Mouse (Mus musculus) heart, embryonic 15.5 days (tissue): ENCODE measurements around the gene Cox6a1. TPM values are rescaled to one million over a fixed set of nuclear protein-coding genes. Genes with fewer than 3 reads are reported as not detected.

ENCODE experiments used
- ATAC-seq: fragments of 200-750 bp; cut with Nextera tagmentation; replicated peaks from 2 replicates; pipeline ENCODE4 v1.8.0; 2017; ENCODE audit warnings: low read depth, moderate TSS enrichment; ENCODE audit not compliant: insufficient number of reproducible peaks, insufficient read depth, low FRiP score
- H3K27ac ChIP-seq: fragments of 300-500 bp; sonication (generic); 2 replicates; pipeline ENCODE4 v1.5.1; 2015; ENCODE audit warnings: mild to moderate bottlenecking, inconsistent platforms
- H3K27me3 ChIP-seq: fragments of 300-500 bp; sonication (generic); 2 replicates; pipeline ENCODE4 v1.6.1; 2015; ENCODE audit warnings: inconsistent platforms
- H3K36me3 ChIP-seq: fragments of 300-500 bp; sonication (generic); 2 replicates; pipeline ENCODE4 v1.6.1; 2015; ENCODE audit warnings: mild to moderate bottlenecking, inconsistent platforms
- H3K4me1 ChIP-seq: fragments of 300-500 bp; sonication (generic); replicated peaks from 2 replicates; pipeline ENCODE4 v1.6.1; 2015; ENCODE audit warnings: inconsistent platforms
- H3K4me2 ChIP-seq: fragments of 300-500 bp; sonication (generic); 2 replicates; pipeline ENCODE4 v1.6.1; 2015; ENCODE audit warnings: inconsistent platforms, mild to moderate bottlenecking, moderate library complexity
- H3K4me3 ChIP-seq: fragments of 300-500 bp; sonication (generic); 2 replicates; pipeline ENCODE4 v1.5.1; 2015; ENCODE audit warnings: mild to moderate bottlenecking, inconsistent platforms
- H3K9ac ChIP-seq: fragments of 300-500 bp; sonication (generic); 2 replicates; pipeline ENCODE4 v1.6.1; 2015; ENCODE audit warnings: mild to moderate bottlenecking, inconsistent platforms
- H3K9me3 ChIP-seq: fragments of 300-500 bp; sonication (generic); replicated peaks from 2 replicates; pipeline ENCODE4 v1.6.1; 2016; ENCODE audit warnings: inconsistent platforms
- WGBS: fragments of 180-500 bp; shearing (Covaris S2); methylation state at CpG from one replicate; pipeline ENCODE4 v1.1.7; 2015; ENCODE audit warnings: mixed read lengths; 5-methylcytosine and 5-hydroxymethylcytosine counted together
- polyA plus RNA-seq: library from polyadenylated mRNA; unstranded; fragments of >200 nt; fragmentation: Nextera tagmentation; extraction: Ambion mirVana; gene quantifications from 2 replicates; pipeline ENCODE4 v1.2.1, GENCODE M21; 2015

Cox6a1 gene
- polyA plus RNA-seq, 1 experiment from 2014 or later, result 1,479 TPM

DNA sequence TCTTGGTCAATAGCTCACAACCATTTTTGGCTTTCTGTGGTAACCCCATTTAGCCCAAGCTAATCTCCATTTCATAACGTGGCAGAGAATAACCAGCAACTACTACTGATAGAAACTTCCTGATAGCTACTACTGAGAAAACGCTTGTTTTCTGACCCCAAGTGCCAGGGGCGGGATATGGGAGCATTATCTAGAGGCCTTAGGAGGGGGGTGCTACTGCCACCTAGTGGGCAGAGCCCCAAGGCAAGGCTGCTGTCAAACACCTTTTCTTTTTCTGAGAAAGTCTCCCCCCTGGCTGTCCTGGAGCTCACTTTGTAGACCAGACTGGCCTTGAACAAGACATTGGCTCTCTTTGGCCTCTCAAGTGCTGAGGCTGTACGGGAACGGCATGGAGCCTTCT lies 1.2 kb downstream of the Cox6a1 start:
- under 1% methylated on average over 5 of the region's 5 CpGs for WGBS
- Histone ChIP-seq H3K4me3 (peak overlapping the region; percentile 84), H3K9ac (peak overlapping the region; percentile 88), H3K4me1 (peaks cover 20% of the 10 kb centered on the region), H3K27me3 (no peaks in the 10 kb centered on the region), H3K4me2 (peak overlapping the region; percentile 85), H3K27ac (peak overlapping the region; percentile 72), H3K9me3 (no peaks in the 10 kb centered on the region), H3K36me3 (peaks cover 43% of the 10 kb centered on the region)
- ATAC-seq, result no peak; the same call in 1 of the 2 replicates

DNA sequence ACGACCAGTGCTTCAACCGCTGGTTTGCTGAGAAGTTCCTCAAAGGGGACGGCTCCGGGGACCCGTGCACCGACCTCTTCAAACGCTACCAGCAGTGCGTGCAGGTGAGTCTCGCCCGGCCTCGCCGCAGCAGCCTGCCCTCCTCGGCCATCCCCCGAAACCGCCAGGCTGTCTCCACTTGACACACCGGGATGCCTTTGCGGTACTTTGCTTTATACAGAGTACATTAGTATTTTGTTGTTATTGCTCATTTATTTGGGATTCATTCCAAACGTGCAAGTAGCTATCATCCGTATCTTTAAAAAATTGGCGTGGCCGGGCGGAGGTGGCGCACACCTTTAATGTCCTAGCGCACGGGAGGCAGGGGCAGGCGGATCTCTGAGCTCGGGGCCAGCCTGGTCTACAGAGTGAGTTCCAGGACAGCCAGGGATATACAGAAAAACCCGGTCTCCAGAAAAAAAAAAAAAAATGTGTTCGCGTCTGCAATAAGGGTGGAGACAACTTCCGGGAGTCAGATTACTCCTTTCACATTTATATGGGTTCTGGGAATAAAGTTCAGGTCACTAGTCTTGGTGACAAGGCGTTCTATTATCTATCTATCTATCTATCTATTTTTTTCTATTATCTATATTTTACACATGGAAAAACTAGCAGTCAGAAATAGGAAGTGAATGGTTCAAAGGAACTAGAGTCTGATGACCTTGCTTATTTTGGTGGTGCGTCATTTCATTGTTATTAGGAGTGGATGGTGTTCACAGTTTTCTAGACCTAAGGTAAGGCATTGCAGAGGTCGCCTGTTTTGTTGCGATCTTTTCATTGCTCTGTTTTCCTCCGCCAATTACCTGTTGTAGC lies 7.2 kb downstream of the Cox6a1 start:
- peaks cover 43% of the 10 kb centered on the region for H3K36me3 ChIP-seq
- peak overlapping the region; percentile 78 for H3K27ac ChIP-seq
- ATAC-seq, result peak; percentile 48

DNA sequence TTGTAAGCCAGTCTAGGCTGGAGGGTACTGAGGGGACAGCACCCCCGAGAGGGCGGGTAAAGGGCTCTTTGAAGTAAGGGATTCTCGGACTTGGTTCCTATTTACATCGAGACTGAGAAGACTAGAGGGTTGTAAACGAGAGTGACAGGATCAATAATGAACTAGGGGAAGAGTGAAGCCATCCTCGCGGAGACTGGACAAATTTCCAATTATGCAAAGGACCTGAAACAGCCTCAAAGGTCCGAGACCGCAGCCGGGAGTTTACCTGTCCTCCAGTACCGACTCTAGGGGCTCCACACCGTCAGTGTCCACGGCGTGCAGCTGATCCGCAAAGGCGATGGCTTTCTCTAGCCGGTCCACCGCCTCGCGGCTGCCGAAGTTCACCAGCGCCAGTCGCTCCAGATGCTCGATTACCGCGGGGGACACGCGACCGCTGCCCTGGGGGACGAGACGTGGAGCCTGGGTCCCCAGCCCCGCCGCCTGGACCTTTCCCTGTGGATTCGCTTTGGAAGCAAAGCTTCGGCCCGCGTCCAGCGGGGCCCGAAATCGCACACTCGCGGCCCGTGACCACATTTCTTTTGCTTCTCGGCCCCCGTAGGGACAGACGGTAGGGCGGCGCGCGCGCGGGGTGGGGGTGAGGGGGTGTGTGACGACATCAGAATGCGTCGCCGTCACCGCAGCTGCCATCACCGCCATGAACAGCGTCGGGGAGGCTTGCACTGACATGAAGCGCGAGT lies 8.0 kb downstream of the Cox6a1 start, which contains the start of the genes Gatc and Triap1:
Gene Gatc (minus strand): TSS at position 602 of the 737 bp plus-strand sequence.
Gene Triap1 (plus strand): TSS at position 649 of the 737 bp plus-strand sequence.
- H3K4me3 ChIP-seq, result peak within 1 kb of the TSS; percentile 90
- H3K9me3 ChIP-seq, result no peaks in the 10 kb centered on the region
- under 1% methylated on average over 62 of the region's 62 CpGs for WGBS
- H3K27me3 ChIP-seq, result no peaks in the 10 kb centered on the region
- peak within 1 kb of the TSS; percentile 89 for H3K9ac ChIP-seq
- peaks cover 28% of the 10 kb centered on the region for H3K4me1 ChIP-seq
- peak within 1 kb of the TSS; percentile 78 for H3K27ac ChIP-seq
- peak; percentile 91 for ATAC-seq
- peak within 1 kb of the TSS; percentile 86 for H3K4me2 ChIP-seq
- H3K36me3 ChIP-seq, result peaks cover 43% of the 10 kb centered on the region

More for the DNA sequence above, 7.2 kb downstream of the Cox6a1 start:
- Histone ChIP-seq H3K4me2 (peak overlapping the region; percentile 86), H3K9ac (peak overlapping the region; percentile 89), H3K4me3 (peak overlapping the region; percentile 90), H3K4me1 (peaks cover 33% of the 10 kb centered on the region), H3K27me3 (no peaks in the 10 kb centered on the region), H3K9me3 (no peaks in the 10 kb centered on the region)
- 9% methylated on average over 36 of the region's 36 CpGs for WGBS

DNA sequence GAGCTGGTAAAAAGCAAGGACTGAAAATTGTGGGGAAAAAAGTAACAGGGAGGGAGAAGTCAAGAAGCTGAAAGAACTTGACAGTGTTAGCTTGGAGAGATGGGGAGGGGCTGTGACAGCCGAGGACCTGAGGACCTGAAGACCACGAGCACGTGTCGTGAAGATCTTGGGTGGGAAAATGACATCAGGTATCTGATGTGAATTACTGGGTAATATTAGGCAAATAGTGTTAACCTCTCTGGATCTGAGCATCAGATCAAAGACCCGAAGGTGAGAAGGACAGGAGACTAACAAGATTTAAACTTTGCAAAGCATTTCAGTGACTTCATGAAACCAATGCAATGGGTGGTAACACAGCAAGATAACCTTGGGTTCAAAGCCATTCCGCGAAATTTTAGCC lies 8.8 kb downstream of the Cox6a1 start:
- H3K27ac ChIP-seq, result no peak overlapping the region

DNA sequence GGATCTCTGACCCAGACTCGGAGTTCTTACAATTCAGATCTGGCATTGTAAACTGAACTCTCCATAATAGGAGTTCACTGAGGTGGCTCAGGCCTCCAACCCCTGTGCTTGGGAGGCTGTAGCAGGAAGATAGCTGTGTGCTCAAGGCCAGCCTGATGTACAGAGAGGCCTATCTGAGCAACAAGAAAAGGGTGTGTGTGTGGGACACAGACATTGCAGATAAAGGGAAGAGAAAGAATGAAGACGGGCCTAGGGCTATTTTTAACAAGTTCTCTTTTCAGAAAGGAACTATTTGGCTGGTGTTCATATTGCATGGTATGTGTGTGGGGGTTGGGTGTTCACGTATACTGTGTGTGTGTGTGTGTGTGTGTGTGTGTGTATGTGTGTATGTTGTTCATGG lies 15.2 kb downstream of the Cox6a1 start:
- peak overlapping the region; percentile 31 for H3K27ac ChIP-seq
- H3K9me3 ChIP-seq, result no peaks in the 10 kb centered on the region
- 0 out of 2 replicates have a peak, but pooled peaks have one; percentile 19 for ATAC-seq
- no peak overlapping the region for H3K9ac ChIP-seq
- H3K27me3 ChIP-seq, result no peaks in the 10 kb centered on the region
- peaks cover 29% of the 10 kb centered on the region for H3K4me1 ChIP-seq
- H3K4me3 ChIP-seq, result no peak overlapping the region
- no peak overlapping the region for H3K4me2 ChIP-seq
- 48% methylated on average over 3 of the region's 3 CpGs for WGBS
- peaks cover 60% of the 10 kb centered on the region for H3K36me3 ChIP-seq

More for the DNA sequence above, 8.8 kb downstream of the Cox6a1 start:
- peaks cover 28% of the 10 kb centered on the region for H3K4me1 ChIP-seq
- WGBS, result 21% methylated on average over 7 of the region's 7 CpGs
- H3K27me3 ChIP-seq, result no peaks in the 10 kb centered on the region
- peak overlapping the region; percentile 86 for H3K4me2 ChIP-seq
- H3K9ac ChIP-seq, result 0 out of 2 replicates have a peak overlapping the region, but pooled peaks have one; percentile 89
- H3K36me3 ChIP-seq, result peaks cover 43% of the 10 kb centered on the region
- peak overlapping the region; percentile 90 for H3K4me3 ChIP-seq
- no peak for ATAC-seq
- H3K9me3 ChIP-seq, result no peaks in the 10 kb centered on the region

DNA sequence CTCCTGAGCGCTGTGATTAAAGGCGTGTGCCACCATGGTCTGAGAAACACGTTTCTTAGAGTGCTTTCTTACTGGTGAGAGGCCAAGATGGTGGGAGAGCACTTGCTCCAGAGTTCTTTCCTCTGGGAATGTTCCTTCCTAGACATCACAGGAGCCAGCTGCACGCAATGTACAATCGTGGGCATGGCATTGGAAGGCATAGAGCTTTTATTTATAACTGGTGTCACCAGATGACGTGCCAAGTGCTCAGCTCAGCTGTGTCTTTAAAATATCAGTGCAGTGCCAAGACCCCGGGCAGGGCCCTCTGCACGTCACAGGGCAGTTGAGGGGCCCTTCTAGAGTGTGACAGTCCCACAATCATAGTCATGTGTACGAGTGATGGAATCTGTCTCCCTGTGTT lies 17.8 kb downstream of the Cox6a1 start:
- Histone ChIP-seq H3K4me1 (peaks cover 35% of the 10 kb centered on the region), H3K4me3 (no peak overlapping the region), H3K36me3 (peaks cover 55% of the 10 kb centered on the region), H3K9me3 (no peaks in the 10 kb centered on the region), H3K27me3 (no peaks in the 10 kb centered on the region), H3K9ac (no peak overlapping the region), H3K4me2 (peak overlapping the region; percentile 16; the same call in 1 of the 2 replicates), H3K27ac (peak overlapping the region; percentile 77)
- no peak; the same call in 1 of the 2 replicates for ATAC-seq
- WGBS, result 63% methylated on average over 9 of the region's 9 CpGs

DNA sequence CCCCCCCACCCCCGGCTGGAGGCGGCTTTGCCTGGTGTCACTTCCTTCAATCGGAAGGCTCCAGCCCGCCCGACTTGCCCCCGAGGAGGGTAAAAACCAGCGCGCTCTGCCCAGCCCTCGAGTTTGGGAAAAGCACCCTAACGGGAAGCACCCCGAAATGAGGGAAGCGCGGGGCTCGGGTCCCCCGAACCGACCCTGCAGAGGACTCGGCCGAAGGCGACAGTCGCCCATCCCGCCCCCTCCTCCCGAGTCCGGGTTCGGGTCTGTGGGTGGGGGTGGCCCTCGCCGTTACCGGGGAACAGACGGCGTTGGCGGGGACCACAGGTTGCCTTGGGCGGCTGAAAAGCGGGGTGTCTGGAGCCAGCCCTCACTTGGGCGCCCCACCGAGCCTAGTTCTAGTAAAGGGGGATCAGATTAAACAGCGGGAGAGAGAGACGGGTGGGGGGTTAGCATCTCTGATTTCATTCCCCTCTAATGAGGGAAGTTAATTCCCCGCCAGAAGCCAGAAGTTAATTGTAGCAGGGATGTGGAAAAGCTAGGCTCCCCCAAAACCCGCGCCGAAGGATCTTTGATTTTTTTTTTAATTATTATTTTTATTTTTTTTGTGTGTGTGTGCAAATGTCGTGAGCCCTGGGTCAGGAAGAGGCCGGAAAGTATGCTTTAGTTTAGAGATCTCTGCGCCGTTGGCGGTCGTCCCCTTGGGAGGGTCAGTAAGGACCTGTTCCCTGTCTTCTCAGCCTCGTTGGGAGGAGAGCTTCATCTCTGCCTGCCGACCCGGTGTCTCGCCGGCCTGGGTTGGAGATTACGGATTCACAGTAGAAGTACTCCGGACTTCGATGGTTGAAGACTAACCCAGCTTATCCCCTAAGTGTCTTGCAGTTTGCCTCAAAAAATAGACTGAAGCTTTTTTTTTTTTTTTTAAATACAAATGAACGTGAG lies 20.9 kb downstream of the Cox6a1 start:
- H3K27me3 ChIP-seq, result no peaks in the 10 kb centered on the region
- H3K9me3 ChIP-seq, result no peaks in the 10 kb centered on the region
- WGBS, result 1% methylated on average over 53 of the region's 55 CpGs
- H3K4me2 ChIP-seq, result peak overlapping the region; percentile 81
- peak overlapping the region; percentile 95 for H3K4me3 ChIP-seq
- ATAC-seq, result peak; percentile 3; the same call in 1 of the 2 replicates
- peaks cover 36% of the 10 kb centered on the region for H3K4me1 ChIP-seq
- peak overlapping the region; percentile 96 for H3K9ac ChIP-seq
- peaks cover 25% of the 10 kb centered on the region for H3K36me3 ChIP-seq
- H3K27ac ChIP-seq, result peak overlapping the region; percentile 87

DNA sequence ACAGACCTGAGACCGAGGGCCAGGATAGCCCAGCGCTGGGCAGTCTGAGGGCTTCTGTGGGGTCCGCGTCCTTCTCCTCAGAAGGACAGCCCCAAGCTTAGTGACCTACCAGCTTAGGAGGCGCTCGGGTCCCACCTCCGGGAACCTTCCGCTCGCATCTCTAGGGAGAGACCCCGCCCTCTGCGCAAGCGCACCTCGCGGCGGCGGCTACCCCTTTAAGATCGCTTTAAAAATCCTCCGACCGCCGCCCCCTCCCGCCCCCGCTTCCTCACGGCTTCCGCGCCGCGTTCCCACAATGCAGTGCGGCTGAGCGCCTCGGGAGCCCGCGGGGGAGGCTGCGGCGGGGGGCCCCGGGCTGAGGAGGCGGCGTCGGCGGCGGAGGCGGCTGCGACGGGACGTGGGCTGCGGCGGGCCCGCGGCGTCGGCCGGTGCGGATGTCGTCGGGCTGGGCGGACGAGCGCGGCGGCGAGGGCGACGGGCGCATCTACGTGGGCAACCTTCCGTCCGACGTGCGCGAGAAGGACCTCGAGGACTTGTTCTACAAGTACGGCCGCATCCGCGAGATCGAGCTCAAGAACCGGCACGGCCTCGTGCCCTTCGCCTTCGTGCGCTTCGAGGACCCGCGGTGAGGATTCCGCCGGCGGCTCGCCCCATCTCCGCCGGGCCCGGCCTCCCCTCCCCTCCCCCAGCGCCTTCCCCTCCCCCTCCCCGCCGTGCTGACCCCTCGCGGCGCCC lies 21.7 kb downstream of the Cox6a1 start, which contains the start of gene Srsf9:
Gene Srsf9 (plus strand): TSS at position 303 of the 735 bp plus-strand sequence.
- H3K27ac ChIP-seq, result peak within 1 kb of the TSS; percentile 87
- H3K4me3 ChIP-seq, result peak within 1 kb of the TSS; percentile 95
- peak within 1 kb of the TSS; percentile 81 for H3K4me2 ChIP-seq
- peaks cover 36% of the 10 kb centered on the region for H3K4me1 ChIP-seq
- no peaks in the 10 kb centered on the region for H3K9me3 ChIP-seq
- ATAC-seq, result peak; percentile 90
- no peaks in the 10 kb centered on the region for H3K27me3 ChIP-seq
- peak within 1 kb of the TSS; percentile 96 for H3K9ac ChIP-seq
- H3K36me3 ChIP-seq, result peaks cover 17% of the 10 kb centered on the region
- whole genome bisulfite sequencing, result 0% methylated on average over 88 of the region's 97 CpGs

DNA sequence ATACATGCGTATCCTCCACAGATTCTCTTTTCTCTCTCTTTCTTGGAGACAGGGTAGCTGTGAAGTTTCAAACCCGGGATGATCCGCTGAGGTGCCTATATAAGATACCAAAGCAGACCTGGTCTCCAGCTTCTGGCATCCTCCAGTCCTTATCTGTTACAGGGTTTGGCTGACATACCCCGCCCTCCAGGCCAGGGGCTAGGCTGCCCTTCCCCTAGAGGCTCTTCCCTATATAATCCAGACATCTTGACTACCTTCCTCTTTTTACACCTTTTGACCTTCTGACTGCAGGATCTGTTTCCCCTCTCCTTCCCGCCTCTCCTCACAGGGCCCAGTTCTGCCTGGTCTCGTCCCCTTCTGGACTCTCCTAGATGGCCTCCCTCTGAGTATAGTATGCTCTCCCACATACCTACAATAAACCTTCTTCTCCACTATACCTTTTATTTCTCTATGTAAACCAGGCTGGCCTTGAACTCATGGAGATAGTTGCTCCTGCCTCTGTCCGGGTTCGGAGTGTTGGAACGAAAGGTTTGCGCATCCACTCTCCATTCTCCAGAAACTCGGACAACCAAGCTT lies 22.4 kb downstream of the Cox6a1 start:
- peak; percentile 23; the same call in 1 of the 2 replicates for ATAC-seq
- Histone ChIP-seq H3K36me3 (peaks cover 10% of the 10 kb centered on the region), H3K27ac (peak overlapping the region; percentile 87), H3K4me2 (peak overlapping the region; percentile 81), H3K9me3 (no peaks in the 10 kb centered on the region), H3K4me3 (peak overlapping the region; percentile 95), H3K9ac (peak overlapping the region; percentile 78), H3K4me1 (peaks cover 34% of the 10 kb centered on the region), H3K27me3 (no peaks in the 10 kb centered on the region)
- WGBS, result 15% methylated on average over 11 of the region's 11 CpGs
